Mouse (Mus musculus): ENCODE results near the gene Gm11034. TPM values are rescaled to one million over a fixed set of nuclear protein-coding genes. Genes with fewer than 3 reads are reported as not detected.

Gene Gm11034
- total and polyA plus RNA-seq, 3 experiments = not detected

GRCm38 (mm10) chr8:72261872-72262271 is 48.4 kb upstream of the Gm11034 start:
- H3K27me3 ChIP-seq (ENCODE audit: control insufficient read depth in 1 of 2, insufficient read depth in 2 of 2, low read length in 2 of 2) = no peaks in the 10 kb centered on the region
- TF ChIP-seq RAD21 (IDR thresholded peaks at IDR 0.05; ENCODE audit: low read depth, low read length) = peak; percentile 24
- TF ChIP-seq MEF2A (IDR thresholded peaks at IDR 0.05; ENCODE audit: extremely low read depth, insufficient replicate concordance, low read depth, low read length, poor library complexity, severe bottlenecking) = no peak
- TF ChIP-seq SMC3 (IDR thresholded peaks at IDR 0.05; ENCODE audit: low read depth, low read length) = peak; percentile 41
- TF ChIP-seq CTCF (IDR thresholded peaks at IDR 0.05 in 2 of 3, conservative IDR thresholded peaks at IDR 0.05 in 1 of 3; ENCODE audit: control insufficient read depth in 1 of 3, insufficient read depth in 1 of 3, low read depth in 2 of 3, low read length in 3 of 3, poor library complexity in 1 of 3, severe bottlenecking in 1 of 3) = peak in 2 of 3 experiments; percentile 8 to 14; a peak in 1 of 6 replicates
- no peaks in the 10 kb centered on the region for H3K9me3 ChIP-seq (replicated peaks; ENCODE audit: insufficient read depth, low read length)
- H3K36me3 ChIP-seq (ENCODE audit: control insufficient read depth in 1 of 2, insufficient read depth in 2 of 2, low read length in 2 of 2) = no peaks in the 10 kb centered on the region
- no peak overlapping the region for H3K27ac ChIP-seq (ENCODE audit: control insufficient read depth, low read depth, low read length)
- H3K4me3 ChIP-seq (ENCODE audit: control insufficient read depth in 1 of 2, insufficient read depth in 1 of 2, low read depth in 2 of 2, low read length in 2 of 2) = no peak overlapping the region
- H3K4me1 ChIP-seq (ENCODE audit: control insufficient read depth in 1 of 2, insufficient read depth in 2 of 2, low read length in 2 of 2) = no peaks in the 10 kb centered on the region
- H3K79me2 ChIP-seq (ENCODE audit: control insufficient read depth, insufficient read depth, low read length, poor library complexity) = no peaks in the 10 kb centered on the region
- no peak for DNase-seq (ENCODE audit: low read depth, low spot score)
- H3K9ac ChIP-seq (ENCODE audit: control insufficient read depth, low read depth, low read length, poor library complexity, severe bottlenecking) = no peak overlapping the region

- Histone ChIP-seq H3K36me3 (ENCODE audit: control insufficient read depth in 1 of 2, insufficient read depth in 2 of 2, low read length in 2 of 2) (no peaks in the 10 kb centered on the region), H3K4me1 (ENCODE audit: control insufficient read depth in 1 of 2, insufficient read depth in 2 of 2, low read length in 2 of 2) (no peaks in the 10 kb centered on the region)
- TF ChIP-seq MEF2A (IDR thresholded peaks at IDR 0.05; ENCODE audit: extremely low read depth, insufficient replicate concordance, low read depth, low read length, poor library complexity, severe bottlenecking) (no peak), UBTF (IDR thresholded peaks at IDR 0.05; ENCODE audit: borderline replicate concordance, insufficient read depth, low read depth, low read length) (no peak), NELFE (IDR thresholded peaks at IDR 0.05; ENCODE audit: low read depth, low read length) (no peak), TCF12 (IDR thresholded peaks at IDR 0.05; ENCODE audit: low read depth, low read length) (no peak), CHD1 (IDR thresholded peaks at IDR 0.05; ENCODE audit: low read depth, low read length) (no peak), ZMIZ1 (IDR thresholded peaks at IDR 0.05; ENCODE audit: low read depth, low read length) (no peak), ZC3H11A (IDR thresholded peaks at IDR 0.05; ENCODE audit: low read depth, low read length) (no peak), POLR2A (IDR thresholded peaks at IDR 0.05; ENCODE audit: control insufficient read depth in 1 of 2, insufficient read depth in 1 of 2, low read depth in 1 of 2, low read length in 2 of 2, poor library complexity in 1 of 2) (no peak), NRF1 (IDR thresholded peaks at IDR 0.05; ENCODE audit: insufficient read depth, low read depth, low read length, poor library complexity, severe bottlenecking) (no peak), MAX (IDR thresholded peaks at IDR 0.05; ENCODE audit: low read length) (no peak), RCOR1 (IDR thresholded peaks at IDR 0.05; ENCODE audit: low read depth, low read length) (no peak), USF1 (IDR thresholded peaks at IDR 0.05; ENCODE audit: low read depth, low read length) (no peak), ETS1 (IDR thresholded peaks at IDR 0.05; ENCODE audit: low read depth, low read length) (no peak), SMC3 (IDR thresholded peaks at IDR 0.05; ENCODE audit: low read depth, low read length) (no peak), KAT2A (conservative IDR thresholded peaks at IDR 0.05; ENCODE audit: low read depth, low read length) (no peak), ELF1 (IDR thresholded peaks at IDR 0.05; ENCODE audit: low read depth, low read length) (no peak), TBP (IDR thresholded peaks at IDR 0.05; ENCODE audit: low read depth, low read length) (no peak), RAD21 (IDR thresholded peaks at IDR 0.05; ENCODE audit: low read depth, low read length) (no peak), CTCF (IDR thresholded peaks at IDR 0.05 in 2 of 3, conservative IDR thresholded peaks at IDR 0.05 in 1 of 3; ENCODE audit: control insufficient read depth in 1 of 3, insufficient read depth in 1 of 3, low read depth in 2 of 3, low read length in 3 of 3, poor library complexity in 1 of 3, severe bottlenecking in 1 of 3) (no peak), POLR2AphosphoS5 (IDR thresholded peaks at IDR 0.05; ENCODE audit: borderline replicate concordance, low read depth, low read length) (no peak)
Observed at GRCm38 (mm10) chr8:72261431-72261830, 48.0 kb upstream of the Gm11034 start.

More at GRCm38 (mm10) chr8:72261431-72261830, 48.0 kb upstream of the Gm11034 start:
- Histone ChIP-seq H3K79me2 (ENCODE audit: control insufficient read depth, insufficient read depth, low read length, poor library complexity) (no peaks in the 10 kb centered on the region), H3K27ac (ENCODE audit: control insufficient read depth, low read depth, low read length) (no peak overlapping the region), H3K9me3 (replicated peaks; ENCODE audit: insufficient read depth, low read length) (no peaks in the 10 kb centered on the region), H3K9ac (ENCODE audit: control insufficient read depth, low read depth, low read length, poor library complexity, severe bottlenecking) (no peak overlapping the region), H3K27me3 (ENCODE audit: control insufficient read depth in 1 of 2, insufficient read depth in 2 of 2, low read length in 2 of 2) (no peaks in the 10 kb centered on the region), H3K4me3 (ENCODE audit: control insufficient read depth in 1 of 2, insufficient read depth in 1 of 2, low read depth in 2 of 2, low read length in 2 of 2) (no peak overlapping the region)
- DNase-seq (ENCODE audit: low read depth, low spot score) = no peak
